Mouse (Mus musculus) lung, postnatal 14 days (tissue): ENCODE results near the gene Pld1.

Source experiments
- DNase-seq: peaks from one replicate; pipeline ENCODE4 v3.0.0; 2021

Gene Pld1

DNA sequence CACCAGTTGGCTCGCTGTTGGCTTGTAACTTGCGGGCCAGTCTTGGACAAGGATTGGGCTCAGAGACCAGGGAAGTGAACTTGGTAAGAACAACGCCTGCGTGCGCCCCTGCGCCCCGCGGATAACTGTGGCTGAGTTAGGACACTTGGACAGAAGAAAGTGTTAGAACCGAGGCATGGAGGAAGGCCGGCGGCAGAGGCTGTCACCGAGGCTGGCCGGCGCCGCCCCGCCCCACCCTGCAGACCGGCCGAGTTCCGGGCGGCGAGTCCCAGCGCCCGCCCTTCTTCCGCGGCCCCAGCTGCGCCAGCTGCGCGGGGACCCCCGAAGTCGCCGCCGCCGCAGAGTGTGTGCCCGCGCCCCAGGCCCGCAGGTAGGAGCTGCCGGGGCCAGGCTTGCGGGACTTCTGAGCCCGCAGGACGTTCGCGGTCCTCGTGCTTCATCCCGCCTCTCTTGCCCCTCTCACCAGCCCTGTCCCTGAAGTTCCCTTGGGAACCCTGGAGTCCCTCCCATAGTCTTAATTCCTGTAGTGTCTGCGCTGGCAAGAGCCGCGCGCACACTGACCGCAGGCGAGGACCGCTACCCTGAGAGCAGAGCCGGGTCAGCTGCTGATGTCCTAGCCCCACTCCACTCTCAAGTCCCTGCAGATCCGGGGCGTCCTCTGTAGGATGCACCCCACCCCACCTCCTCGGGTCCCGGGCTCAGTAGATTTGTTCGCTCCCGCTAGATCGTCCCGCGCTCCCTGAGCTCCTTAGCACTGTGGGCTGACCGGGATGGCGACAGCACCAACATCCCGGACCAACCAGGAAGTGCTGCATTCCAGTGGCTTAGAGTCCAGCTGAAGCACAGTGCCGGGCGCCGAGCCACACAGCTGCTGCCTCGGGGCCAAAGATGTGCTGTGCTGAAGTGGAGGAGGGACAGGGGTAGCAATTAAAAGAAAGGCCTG lies at the start of gene Pld1:
Pld1 (plus strand) TSS at position 315 of the 943 bp plus-strand sequence.
- DNase-seq = peak; percentile 86

DNA sequence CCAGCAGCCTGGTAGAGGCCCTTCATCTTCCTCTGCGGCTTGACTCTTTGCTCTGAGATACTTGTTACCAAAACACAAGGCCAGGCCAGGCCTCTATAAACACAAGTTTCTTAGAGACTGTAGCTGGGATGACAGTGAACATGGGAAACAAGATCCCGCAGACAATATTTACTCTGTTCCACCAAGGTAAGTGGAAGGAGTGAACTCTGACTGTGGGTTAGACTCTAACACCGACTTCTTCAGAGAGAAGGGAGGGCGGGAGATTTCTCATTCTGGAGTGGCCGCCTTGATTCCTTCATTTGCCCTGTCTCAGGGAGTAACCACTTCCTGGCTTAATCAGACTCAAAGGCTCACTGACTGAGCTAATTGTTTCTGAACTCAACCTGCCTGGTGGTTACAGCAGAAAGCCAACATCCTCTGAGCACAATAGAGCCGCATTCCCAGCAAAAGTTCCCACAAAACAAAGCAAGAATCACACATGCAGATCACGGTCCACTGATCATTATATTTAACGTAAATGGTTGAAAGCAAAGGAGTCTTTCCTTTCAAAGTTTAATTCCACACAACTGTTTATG lies 42.1 kb upstream of the Pld1 start, which contains the start of gene Tmem212:
Tmem212 (minus strand) TSS at position 51 of the 575 bp plus-strand sequence.
- no peak for DNase-seq

DNA sequence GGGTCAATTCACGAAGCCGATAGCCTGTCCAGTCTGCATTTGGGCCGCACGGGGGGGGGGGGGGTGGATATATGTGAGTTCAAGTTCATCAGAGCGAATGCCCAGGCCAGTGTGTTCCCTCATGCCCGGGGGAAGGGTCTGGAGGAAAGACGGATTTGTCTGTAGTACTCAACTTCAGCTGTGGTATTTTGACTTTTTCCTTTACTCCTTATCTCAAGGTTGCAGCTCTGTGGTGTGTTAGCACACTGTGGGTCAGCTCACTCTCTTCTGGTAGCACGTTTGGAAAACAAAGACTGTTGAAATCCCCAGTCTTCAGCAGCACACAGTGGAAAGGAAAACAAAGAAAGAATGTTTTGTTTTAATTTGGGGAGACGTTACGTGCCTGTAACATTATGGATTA lies 40.3 kb upstream of the Pld1 start:
- no peak for DNase-seq

DNA sequence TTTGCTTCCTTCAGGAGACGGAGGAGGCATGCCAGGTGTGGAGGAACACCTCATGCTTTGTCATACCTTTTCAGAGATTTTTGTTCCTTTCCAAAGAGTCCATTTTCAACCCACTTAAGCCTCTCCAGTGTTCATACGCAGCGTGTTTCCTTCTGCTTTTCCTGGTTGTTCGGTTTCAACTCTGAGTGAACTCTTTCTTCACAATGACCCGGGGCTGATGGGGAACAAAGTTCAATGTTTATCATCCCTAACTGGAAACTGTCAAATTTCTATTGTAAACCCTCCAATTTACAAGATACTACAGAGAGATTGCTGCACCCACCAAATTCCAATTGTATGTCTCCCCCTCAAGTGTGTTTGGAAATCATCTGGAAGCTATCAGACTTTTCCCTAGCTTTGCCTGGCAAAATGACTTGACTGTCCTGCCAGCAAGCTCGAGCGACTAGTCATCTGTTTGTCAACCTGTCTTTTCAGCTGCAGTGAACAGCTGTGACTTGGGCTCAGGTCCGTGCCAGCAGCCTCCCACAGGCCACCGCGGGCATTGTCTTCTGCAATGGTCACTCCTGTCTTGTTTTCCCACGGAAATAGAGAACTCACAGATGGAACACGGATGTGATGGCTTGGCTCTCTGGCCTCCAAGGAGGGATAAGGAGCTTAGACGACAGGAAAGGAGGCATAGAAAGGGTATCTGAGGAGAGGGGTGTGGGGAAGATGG lies 39.3 kb upstream of the Pld1 start:
- peak; percentile 49 for DNase-seq

DNA sequence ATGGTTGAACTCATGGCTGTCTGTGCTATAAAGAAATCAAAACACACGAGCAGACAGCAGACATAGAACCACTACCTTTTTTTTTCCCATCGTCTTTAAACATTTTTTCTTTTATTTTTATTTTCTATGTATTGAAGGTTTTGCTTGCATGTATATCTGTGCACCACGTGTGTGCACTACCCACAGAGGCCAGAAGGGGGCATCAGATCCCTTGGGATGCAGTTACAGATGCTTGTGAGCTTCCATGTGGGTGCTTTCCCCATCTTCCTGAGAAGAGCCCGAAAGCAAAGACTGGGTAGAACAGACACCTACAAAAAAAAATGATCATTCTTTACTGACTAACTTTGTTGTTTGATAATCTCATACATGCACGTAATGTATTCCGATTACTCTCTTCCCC lies 36.6 kb upstream of the Pld1 start:
- DNase-seq = no peak

DNA sequence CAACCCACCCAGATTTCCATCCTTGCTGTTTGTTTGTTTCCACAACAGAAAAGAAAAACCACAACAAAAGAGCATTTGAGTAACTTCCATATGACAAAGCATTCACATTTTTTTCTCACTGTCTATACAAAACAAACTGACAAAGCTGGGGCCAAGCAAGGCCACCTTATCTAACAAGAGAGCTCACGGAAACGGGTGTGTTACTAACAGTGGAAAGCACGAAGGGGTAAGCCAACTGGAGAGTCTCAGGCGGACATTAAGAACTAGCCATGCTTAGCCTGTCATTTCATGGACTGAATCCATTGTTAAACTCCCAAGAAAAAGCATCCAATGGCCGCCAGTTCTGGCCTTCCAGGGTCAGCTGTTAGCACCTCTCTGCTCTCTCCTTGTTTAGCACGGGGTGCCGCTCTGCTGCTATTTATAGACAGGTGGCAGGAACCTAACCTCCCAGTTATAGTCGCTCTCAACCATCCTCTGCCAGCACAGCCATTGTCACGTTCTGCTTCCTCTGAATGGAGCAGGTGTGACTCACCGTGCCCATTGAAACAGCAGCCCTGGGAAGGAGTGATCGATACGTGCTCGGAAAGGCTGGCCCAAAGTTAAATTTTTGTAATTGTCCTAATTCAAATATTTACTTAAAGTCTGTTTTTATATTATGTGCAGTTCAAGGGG lies 33.7 kb upstream of the Pld1 start:
- DNase-seq = no peak

DNA sequence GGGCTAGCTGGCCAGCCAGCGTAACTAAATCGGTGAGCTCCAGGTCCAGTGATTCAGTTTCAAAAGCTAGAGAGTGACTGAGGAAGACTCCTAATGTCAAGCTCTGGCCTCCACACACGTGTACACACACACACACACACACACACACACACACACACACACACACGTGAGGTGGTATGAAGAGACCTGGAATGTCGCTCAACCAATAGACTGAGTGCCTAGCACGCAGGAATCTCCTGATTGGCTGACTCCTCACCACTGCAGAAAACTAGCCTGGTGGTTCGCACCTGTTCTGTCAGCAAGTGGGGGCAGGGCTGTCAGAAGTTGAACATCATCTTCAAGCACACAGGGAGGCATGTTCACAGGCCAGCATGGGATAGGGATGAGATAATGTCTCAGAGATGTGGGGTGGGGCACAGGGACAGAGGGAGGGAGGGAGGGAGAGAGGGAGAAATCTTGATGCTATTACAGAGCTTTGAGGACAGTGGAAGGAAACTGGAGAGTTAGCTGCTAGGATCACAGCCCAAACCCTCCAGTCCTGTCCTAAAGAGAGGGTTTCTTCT lies 31.8 kb upstream of the Pld1 start:
- no peak for DNase-seq

DNA sequence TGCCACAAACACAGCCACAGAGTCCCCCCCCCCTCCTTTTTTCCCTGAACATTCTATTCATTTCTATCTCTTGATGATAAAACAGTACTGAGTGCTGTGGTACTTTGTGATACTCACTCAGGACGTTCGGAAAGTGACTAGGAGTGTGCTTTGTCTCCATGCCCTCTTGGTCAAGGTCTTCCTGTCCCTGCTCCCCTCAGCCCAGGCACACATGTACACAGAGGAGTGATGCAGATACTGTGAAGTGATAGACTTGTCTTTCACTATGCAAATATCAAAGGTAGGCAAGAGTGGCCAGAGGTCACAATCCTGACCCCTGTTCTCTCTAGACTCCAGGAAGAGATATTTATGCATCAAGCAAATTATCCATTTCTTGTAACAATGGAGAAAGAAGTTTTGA lies 31.2 kb upstream of the Pld1 start:
- DNase-seq = no peak

DNA sequence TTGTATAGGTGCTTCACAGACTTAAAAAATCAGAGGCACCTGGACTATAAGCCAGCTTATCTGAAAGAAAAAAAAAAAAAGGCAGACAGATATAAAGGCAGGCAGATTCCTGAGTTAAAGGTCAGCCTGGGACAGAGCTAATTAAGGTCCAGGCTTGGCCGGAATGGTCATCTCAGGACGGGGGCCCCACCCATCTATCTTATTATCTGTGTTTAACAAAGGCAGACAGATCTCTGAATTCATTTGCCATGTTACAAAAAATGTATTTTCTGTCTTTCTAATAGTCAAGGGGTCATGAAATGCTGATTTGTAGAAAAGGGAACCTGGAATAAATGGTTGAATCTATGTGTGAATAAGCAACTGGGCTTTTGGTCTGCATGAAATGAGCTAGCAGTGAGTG lies 30.2 kb upstream of the Pld1 start:
- no peak for DNase-seq

DNA sequence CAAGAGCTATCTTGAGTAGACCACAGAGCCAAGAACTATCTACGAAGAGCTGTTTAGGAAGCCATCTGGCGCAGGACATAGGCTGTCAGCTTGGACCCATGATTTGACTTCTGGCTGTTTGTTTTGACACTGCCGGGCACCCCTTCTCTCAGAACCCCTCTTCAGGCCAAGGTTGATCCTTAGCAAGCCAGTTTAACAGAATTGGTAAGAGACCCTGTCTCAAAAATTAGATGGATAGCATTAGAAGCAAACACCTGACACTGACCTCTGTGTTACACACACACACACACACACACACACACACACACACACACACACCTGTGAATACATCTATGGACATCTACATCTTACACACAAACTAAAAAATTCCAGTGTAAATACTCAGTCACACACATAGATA lies 29.5 kb upstream of the Pld1 start:
- no peak for DNase-seq

DNA sequence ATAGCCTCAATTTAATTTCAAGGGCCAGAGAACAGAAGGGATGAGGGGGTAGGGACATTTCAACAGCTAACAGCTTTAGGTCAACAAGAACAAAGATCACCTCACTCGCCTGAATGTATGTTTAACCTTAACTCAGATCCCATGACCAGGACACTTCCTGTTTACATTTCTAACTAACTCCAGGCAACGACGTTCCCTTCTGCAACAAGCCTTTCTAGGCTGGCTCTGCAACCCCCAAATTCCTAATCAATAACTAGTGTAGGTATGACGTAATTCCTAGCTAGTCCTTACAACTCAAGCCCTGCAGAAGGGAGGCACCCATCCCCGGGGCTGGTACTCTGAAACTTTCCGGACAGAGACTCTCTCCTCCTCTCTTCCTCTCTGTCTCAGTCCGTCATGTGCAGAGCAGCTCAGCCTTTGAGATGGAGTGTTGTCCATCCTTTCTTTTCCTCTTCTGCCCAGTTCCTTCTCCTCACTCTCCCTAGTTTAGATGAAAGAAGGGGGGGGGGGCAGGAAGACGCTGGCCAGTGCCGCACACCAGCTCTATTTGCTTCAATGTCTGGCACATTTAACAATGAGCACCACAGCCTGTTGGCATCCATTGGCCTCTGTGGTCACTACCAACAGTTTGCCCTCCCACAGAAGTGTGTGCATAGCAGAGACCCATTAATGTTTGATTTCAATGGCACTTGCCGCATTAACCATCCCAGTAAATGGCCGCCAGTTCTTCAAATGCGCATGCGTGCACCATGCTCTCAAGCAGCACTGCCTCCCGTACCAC lies 19.6 kb upstream of the Pld1 start:
- DNase-seq = no peak

DNA sequence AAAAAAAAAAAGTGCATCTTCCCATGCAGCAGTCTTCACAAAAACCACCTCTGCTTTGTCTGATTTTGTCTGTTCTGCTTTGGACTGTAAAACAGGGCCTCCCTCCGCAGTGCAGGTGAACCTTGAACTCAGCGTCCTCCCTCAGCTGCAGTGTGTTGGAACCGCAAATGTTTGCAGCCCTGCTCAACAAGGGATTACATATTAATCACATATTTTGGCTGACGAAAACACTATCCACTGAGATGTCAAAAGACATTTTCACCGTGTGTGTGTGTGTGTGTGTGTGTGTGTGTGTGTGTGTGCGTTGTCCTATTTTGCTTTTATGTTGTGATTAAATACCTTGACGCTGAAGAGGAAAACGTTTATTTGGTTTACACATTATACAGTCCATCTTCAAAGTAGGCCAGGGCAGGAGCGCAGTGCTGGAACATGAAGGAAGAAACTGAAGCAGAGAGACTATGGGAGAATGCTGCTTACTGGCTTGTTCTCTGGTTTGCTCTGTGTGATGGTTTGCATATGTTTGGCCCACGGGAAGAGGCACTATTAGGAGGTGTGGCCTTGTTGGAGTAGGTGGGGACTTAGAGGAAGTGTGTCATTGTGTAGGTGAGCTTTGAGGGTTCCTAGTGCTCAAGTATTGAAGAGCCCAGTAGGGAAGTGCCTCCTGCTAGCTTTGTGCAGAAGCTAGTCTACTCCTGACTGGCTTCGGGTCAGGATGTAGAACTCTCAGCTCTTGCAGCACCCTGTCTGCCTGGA lies 17.1 kb upstream of the Pld1 start:
- DNase-seq = no peak

DNA sequence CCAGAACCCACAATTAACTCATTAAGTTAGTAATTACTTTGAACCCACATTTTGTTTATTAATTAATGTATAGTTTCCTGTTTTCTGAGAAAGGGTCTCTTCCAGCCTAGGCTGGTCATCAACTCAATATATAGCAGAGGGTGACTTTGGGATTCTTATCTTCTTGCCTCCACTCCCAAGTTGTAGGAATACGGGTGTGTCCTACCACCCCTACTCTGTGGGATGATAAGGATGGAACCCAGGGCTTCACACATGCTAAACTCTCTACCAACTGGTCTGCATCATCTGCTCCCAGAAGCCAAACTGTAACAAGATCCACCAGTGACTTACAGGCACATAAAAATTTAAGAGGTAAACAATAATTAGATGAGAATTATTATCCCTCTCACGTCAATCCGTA lies 14.5 kb upstream of the Pld1 start:
- no peak for DNase-seq

DNA sequence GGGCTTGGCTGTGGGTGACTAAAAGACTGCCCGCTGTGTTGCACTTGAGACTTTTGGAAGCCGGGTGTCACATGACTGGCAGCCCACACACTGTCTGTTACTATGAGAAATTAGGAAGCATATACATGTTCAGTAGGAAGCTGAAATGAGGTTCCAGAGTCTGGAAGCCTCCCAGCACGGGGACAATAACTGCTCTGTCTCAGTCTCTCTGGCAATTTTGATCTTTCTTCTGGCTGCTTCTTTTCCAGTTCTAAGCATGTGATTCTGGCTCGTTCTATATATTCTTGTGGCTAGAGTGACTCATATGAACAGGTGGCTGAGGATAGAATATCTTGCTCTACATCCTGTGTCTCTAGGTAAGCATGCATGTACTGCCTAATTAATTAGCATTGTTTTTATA lies 9.3 kb upstream of the Pld1 start:
- no peak for DNase-seq

DNA sequence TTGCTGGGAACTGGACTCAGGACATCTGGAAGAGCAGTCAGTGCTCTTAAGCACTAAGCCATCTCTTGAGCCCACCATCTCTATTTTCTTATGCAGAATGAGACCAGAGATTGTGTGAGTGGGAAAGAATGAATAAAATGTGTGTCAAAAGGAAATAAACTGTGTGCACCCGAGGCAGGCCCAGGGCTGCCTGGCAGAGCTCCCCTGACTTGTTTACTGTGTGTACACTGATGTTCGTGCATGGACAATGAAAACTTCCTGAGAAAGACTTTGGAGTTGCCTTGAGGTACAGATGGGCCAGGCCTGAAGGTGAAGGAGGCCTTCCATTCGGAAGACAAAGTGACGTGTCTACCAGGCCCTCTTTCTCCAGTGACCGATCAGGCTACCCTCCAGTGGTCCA lies 6.1 kb upstream of the Pld1 start:
- no peak for DNase-seq

DNA sequence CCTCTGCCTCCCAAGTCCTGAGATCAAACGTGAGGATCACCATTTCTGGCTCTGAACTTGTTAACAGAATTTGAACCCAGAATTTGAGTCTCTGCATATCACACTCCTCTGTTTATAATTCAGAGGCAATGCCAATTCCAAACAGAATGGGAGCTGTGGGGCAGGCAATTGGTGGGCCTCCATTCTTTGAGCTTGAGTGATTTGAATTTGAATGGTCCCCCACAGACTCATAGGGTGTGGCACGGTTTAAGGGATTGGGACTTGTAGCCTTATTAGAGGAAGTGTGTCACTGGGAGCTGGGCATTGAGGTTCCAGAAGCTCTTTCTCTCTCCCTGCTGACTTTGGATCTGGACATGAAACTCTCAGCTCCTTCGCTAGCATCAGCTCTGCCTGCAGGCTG lies 2.9 kb upstream of the Pld1 start:
- no peak for DNase-seq

DNA sequence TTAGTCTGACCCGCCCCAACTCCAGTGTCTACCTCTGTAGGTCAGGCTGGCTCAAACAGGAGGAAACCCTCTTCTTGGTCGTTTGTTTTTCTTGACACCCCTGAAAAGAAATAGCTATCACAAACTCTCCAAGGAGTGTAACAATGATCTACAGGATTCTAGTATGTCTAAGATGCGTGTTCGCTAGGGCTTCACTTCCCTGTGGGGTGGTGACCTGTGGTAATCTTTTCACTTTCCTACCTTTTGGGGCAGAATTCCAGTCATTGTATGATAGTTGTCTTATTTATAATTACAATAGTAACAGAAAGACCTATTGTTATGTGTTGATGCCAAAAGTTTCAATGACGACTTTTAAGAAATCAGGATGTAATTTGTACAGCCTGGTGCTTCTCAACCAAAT lies 1.8 kb upstream of the Pld1 start:
- no peak for DNase-seq

DNA sequence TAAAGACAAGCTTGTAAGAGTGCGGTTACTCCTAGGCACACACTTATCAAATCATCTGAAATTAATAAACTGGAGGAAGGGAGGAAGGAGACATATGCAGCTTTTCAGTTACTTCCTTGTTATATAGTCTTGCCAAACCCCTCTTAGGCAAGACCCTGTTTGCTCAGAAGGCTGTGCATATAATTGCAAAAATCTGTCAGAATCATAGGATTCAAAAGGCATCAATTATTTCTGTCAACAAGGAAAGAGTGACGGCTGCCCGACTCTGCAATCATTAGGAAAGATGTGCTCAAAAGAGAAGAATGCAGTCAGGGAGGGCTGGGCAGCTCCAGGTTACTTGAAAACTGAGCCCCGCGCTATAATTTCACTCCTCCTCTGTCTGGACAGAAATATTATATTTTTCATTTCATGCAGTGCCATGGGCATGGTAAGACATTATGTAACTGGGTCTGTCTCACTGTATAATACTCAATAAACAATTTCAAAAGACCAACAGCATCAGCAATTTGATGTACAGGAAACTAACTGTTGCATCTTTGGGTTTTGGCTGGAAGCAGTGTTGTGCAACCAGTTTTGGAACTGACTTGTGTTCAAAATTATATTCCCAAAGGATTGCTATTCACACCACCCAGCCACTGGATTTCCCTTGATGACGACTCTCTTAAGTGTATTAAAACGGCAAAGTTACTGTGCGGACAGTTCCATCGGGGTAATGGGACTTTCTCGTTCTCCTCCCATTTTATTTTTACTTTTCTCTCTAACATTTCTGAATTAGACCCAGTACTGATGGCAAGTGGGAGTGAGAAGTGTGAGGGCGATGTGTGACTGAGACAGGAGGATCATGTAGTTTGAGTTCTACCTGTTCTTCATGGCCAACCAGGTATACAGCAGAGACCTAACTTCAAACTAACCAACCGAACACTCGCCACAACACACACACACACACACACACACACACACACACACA lies 1.1 kb upstream of the Pld1 start:
- DNase-seq = peak; percentile 8

DNA sequence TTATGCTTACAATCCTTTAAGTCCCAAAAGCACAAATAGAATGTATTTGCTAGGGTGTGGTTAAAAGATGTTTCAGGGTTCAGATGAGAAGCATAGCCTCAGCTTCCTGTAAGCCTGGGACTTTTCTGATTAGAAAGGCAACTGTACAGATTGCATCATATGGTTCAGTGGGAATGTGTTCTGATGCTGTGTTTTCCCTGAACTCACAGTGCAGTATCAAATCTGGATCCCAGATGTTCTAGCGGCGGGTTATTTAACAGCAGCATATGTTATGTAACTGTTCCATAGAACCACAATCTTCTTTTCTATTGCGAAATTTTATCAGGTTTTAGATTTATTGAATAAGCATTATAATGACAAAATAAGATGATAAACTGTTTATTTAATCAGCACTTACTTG lies 3.1 kb downstream of the Pld1 start:
- DNase-seq = no peak

DNA sequence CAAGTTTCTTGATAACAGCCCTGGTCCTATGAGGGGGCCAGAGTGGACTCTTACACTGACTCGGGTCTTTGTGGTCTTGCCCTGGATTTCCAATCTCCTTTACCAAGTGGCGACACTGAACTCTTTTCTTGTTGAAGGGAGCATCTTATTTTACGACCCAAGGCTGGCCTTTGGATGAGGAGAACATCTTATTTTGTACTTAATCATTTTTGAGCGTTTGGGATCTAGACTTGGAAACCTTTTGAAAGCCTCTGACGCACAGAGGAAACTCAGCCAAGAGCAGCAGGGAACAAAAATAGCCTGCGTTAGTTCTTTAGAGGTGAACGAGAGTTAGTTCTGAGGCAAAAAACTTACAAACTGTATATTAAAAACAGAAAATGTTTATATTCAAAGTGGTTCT lies 4.5 kb downstream of the Pld1 start:
- DNase-seq = peak; percentile 57
